Mouse (Mus musculus) left cerebral cortex, postnatal 4 days (tissue): ENCODE measurements around the gene Gm11032. TPM values are rescaled to one million over a fixed set of nuclear protein-coding genes. Genes with fewer than 3 reads are reported as not detected.
"Not testable (repeated sequence)": the region's sequence is repeated elsewhere in the genome, so short reads cannot be mapped to it uniquely, and the experiment has no call there.

Experiments used
- DNase-seq: peaks from one replicate; pipeline ENCODE4 v3.0.0-alpha.2; 2022
- intact Hi-C: fragments of 180-260 bp; cut with DNase I; formaldehyde crosslinking; loops from one replicate; pipeline ENCODE4 v1.15.1; 2025
- total RNA-seq, 2 experiments: library from RNA; stranded (reverse); gene quantifications; 2 replicates each; pipeline ENCODE4 v1.2.3; 2021

Gene Gm11032
- total RNA-seq = not detected

DNA sequence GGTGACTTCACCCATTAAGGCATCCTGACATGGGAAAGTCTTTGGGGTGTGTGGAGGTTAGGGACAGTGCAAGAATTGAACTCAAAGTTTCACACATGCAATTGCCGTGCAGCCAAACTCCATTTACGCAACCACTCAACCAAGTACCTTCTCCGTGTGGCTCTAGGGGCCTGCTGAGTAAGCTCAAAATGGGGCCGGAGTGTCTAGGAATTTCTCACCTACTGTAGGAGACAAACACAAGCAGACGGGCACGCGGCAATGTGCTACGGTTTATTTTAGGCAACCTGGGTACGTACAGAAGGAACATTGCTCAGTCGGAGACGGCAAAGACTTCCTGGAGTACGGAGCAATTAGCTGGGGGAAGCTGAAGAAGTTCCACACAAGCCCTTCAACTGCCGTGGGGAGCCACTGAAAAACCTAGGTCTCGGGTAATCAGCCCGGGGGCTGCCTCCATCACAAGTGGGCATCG, at the start of gene Gm11032:
Gm11032 (plus strand) TSS at position 51 of the 469 bp plus-strand sequence.
- intact Hi-C loops = no loop called here
- no peak for DNase-seq

DNA sequence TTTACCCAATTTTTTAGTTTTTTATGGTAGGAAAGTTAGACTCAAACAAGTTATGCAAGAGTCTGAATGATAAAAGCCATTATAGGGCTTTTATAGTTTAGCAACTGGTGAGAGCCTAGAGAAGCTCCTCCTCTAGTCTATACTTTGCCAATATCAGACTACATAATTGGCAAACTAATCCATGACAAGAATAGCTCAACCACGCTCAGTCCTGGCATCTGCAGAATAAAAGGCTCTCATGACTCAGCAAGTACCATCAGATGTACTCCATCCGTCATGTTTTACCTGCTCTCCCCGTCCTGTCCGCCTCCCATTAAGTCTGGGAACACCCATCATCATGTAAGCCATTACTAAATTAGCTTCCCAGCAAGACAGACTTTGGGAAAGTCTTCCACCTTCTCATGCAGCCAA, 48.4 kb upstream of the Gm11032 start:
- intact Hi-C loops = no loop called here
- DNase-seq = no peak

DNA sequence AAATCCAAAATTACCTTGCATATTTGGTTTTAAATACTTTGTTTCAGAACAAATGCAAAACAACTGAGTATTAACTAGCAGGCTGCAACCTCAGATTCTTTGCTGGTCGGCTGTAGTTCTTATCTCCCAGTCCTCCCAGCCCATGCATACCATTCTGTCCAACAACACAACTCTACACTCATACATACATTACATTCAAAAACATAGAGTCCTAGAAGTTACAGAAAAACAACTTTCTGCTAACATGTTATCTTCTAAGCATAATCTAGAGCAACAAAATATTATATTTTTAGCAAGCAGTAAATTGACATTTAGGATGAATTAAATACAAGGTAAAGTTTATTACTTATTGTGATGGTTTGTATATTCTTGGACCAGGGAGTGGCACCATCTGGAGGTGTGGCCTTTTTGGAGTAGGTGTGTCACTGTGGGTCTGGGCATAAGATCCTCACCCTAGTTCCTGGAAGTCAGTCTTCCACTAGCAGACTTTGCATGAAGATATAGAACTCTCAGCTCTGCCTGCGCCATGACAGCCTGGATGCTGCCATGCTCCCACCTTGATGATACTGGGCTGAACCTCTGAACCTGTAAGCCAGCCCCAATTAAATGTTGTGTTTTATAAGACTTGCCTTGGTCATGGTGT, 43.7 kb upstream of the Gm11032 start:
- intact Hi-C loops, DNase-seq: not testable (repeated sequence)

- no peak for DNase-seq
- intact Hi-C loops = no loop called here
These were observed 42.8 kb upstream of the Gm11032 start for GRCm38 (mm10) chr11:4577079-4577478.

DNA sequence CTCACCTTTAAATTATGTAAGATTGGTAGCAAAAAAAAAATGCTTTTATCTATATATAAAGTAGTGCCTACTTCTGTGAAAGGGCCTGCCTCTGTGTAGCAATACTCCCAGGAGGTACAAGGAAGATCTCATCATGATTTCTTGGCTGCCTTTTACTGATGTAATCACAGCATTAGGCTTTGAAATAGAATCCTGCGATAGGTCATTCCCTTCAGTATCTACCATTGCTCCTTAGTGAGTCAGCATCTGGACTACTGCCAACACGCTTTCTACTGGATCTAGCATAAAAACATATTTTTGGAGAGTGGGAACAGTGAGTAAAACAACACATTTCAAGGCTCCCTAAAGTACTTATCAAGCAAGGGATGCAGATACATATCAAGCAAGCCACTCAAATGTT, 41.2 kb upstream of the Gm11032 start:
- intact Hi-C loops = no loop called here
- DNase-seq = no peak

DNA sequence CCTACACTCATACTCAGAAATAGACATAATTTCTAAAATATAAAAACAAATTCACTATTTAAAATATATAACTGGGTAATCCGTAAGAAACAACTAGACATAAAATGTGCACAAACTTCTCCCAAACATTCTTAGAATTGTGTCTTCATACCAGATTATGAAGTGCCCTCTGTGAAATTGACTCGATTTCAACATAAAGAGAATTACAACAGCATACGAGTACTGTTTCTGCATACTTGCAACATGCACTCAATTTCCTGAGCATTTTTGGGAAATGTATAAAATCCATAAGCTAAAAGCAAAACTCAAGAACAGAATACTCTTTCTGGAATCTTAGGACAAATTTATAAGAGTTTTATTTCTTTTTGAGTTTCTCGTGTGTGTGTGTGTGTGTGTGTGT, 28.1 kb upstream of the Gm11032 start:
- no peak for DNase-seq
- intact Hi-C loops = no loop called here

- intact Hi-C loops = no loop called here
- no peak for DNase-seq
These were observed 26.4 kb upstream of the Gm11032 start for GRCm38 (mm10) chr11:4593491-4593848.

- no peak for DNase-seq
- intact Hi-C loops = no loop called here
These were observed 25.8 kb upstream of the Gm11032 start for GRCm38 (mm10) chr11:4593849-4594607.

GRCm38 (mm10) chr11:4594608-4595500, 25.0 kb upstream of the Gm11032 start, which contains the start of gene Mtmr3:
Mtmr3 (minus strand) TSS chr11:4594863.
- intact Hi-C loops = no loop called here
- peak; percentile 97 for DNase-seq

GRCm38 (mm10) chr11:4598411-4598810, 21.5 kb upstream of the Gm11032 start:
- no peak for DNase-seq
- intact Hi-C loops = no loop called here

GRCm38 (mm10) chr11:4599916-4600315, 20.0 kb upstream of the Gm11032 start:
- intact Hi-C loops = no loop called here
- no peak for DNase-seq

- intact Hi-C loops = no loop called here
- no peak for DNase-seq
These were observed 18.0 kb upstream of the Gm11032 start for GRCm38 (mm10) chr11:4601890-4602289.

- intact Hi-C loops = no loop called here
These were observed 17.0 kb upstream of the Gm11032 start for GRCm38 (mm10) chr11:4602691-4603441.

GRCm38 (mm10) chr11:4604441-4604840, 15.4 kb upstream of the Gm11032 start:
- intact Hi-C loops = no loop called here
- no peak for DNase-seq

More at GRCm38 (mm10) chr11:4602691-4603441, 17.0 kb upstream of the Gm11032 start:
- DNase-seq = peak; percentile 43

DNA sequence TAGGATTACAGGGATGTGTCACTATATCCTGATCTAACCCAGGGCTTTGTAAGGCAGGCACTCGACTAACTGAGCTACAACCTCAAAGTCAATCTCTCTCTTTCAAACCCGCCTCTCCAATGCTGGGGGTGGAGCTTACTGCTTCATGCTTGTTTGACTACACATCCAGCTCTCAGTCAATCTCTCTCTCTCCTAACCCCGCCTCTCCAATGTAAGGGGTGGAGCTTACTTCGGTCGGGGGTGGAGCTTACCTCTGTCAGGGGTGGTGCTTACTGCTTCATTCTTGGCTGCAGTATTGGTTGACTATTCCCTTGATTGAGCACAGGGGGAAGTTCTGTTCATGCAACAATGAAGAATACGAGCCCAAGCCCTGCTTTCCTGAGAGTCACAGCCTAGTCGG, 14.5 kb upstream of the Gm11032 start:
- DNase-seq = peak; percentile 29
- intact Hi-C loops = no loop called here

DNA sequence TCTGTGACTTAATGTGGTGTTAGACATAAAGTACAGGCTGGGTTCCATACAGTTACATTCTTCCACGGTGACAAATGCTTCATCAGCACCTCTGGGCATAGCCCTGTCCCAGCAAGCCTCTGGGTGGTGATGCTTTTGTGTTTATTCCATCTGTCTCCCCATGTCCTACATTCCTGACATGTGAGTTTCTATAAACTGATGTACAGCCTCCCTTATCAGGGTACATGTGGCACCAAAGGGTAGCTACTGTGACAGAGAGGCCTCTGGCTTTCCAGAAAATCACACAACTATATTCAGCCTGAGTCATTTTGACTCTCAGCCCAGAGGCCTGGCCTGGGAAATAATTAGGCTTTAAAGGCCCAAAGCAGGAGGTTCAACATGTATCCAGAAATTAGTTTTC, 13.3 kb upstream of the Gm11032 start:
- intact Hi-C loops = no loop called here
- no peak for DNase-seq

DNA sequence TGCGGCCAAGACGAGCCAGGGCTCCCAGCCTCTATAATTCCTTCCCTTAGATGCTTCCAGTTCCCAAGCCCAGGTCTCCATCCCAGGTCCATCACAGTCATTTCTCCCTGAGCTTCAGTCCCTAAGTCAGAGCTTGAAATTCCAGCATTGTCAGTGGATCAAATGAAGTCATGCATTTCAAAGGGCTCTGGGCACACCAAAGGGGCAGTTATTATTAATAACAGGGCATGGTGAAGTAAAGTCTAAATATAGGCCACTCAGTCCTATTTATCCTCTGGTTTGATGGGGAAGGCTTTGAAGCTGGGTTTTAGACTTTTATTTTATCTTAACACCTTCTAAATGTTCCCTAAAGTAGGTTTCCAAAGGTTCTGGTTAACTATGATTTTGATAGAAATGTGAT, 8.0 kb upstream of the Gm11032 start:
- intact Hi-C loops = no loop called here
- DNase-seq = no peak

DNA sequence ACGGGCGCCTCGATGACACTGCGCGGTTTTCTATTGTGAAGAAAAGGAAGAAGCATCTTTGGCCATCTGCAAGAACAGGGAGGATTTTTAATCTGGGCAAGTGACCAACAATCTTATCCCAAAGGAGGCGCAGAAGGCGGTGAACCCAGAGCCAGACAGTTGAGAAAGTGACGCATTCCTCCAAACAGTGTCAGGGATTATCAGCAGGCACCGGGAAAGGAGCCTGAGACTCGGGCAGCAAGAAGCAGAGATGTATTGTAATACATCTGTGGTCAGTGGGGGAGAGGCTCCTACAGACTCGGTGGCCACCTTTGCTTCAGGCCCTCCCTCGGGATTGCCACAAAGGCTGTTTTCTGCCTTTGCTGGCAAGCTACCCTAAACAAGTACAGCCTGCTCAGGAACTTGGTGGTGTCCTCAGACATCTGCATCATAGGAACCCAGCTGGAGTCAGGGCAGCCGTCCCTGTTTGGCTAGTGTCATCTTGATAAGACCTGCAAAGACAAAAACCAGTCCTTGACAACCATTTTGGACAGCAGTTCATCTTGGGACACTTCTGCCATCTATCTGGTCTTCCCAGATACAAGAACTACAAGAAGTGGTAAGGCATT, 738 bp downstream of the Gm11032 start:
- intact Hi-C loops = no loop called here
- DNase-seq = peak; percentile 9

DNA sequence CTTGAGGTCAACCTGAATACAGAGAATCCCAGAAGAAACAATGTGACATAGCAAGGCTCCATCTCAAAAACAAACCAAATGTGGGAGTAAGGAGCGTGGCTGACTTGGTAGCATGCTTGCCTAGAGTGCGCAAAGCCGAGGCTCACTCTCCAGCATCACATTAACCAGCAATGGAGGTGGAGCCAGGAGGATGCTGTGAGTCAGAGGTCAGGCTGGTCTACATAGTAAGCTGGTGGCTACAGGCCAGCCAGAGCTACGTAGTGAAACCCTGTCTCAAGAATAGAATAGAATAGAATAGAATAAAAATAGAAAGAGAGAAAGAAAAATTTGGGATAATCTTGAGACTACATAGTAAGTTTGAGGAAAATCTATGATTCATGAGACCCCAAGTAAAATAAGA, 2.0 kb downstream of the Gm11032 start:
- intact Hi-C loops = no loop called here
- DNase-seq = no peak

DNA sequence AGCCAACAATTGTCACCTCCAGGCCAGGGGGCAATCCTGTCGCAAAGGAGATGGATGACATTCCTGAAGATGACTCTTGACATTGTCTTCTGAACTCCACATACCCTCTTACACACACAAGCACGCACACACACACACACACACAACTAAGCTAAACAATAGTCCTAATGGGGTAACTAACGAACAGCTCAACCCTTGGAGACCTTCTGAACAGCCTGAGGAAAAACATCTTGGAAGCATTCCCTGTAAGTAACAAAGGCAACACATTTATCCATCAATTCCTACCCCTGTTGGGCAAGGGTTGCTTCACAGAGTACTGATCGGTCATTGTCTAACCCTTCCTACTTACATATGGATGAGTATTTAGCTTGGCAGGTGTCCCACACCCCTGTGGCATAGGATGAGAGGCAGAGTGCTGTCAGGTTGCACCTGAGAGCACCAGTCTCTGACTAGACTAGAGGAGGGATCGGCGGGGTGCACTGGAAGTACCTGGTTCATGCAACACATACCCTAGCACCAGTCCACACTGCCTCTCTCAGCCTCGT, 2.6 kb downstream of the Gm11032 start:
- intact Hi-C loops = no loop called here

More for the DNA sequence above, 2.6 kb downstream of the Gm11032 start:
- DNase-seq = no peak
